Mouse (Mus musculus) spleen, adult 2 months (tissue): Measurements from ENCODE around the gene Tm9sf1. TPM values are rescaled to one million over a fixed set of nuclear protein-coding genes. Genes with fewer than 3 reads are reported as not detected.

Experiments used
- DNase-seq, 2 experiments: peaks; one replicate each; pipeline versions ENCODE4 v3.0.0 to v3.0.0-alpha.2; 2012 to 2021; ENCODE audit warnings: low spot score in 2 of 2, low read depth in 1 of 2
- H3K27ac ChIP-seq: fragments of 200-500 bp; 2 replicates; pipeline ENCODE4 v1.5.1; 2012; ENCODE audit warnings: low read length, inconsistent platforms; ENCODE audit not compliant: insufficient read depth
- H3K27me3 ChIP-seq: fragments of 200-500 bp; 2 replicates; pipeline ENCODE4 v1.6.1; 2012; ENCODE audit warnings: mild to moderate bottlenecking, moderate library complexity, low read length, inconsistent platforms; ENCODE audit not compliant: control insufficient read depth, insufficient read depth
- H3K36me3 ChIP-seq: fragments of 200-500 bp; 2 replicates; pipeline ENCODE4 v1.6.1; 2012; ENCODE audit warnings: mild to moderate bottlenecking, low read length, inconsistent platforms; ENCODE audit not compliant: control insufficient read depth, insufficient read depth
- H3K4me1 ChIP-seq: fragments of 200-500 bp; 2 replicates; pipeline ENCODE4 v1.6.1; 2011; ENCODE audit warnings: inconsistent platforms; ENCODE audit not compliant: control insufficient read depth, insufficient read depth, insufficient read length
- H3K4me3 ChIP-seq: fragments of 200-500 bp; 2 replicates; pipeline ENCODE4 v1.5.1; 2011; ENCODE audit warnings: mild to moderate bottlenecking, inconsistent platforms; ENCODE audit not compliant: insufficient read depth, insufficient read length; ENCODE audit errors: extremely low read depth
- CTCF ChIP-seq: fragments of 200-500 bp; IDR thresholded peaks from 2 replicates; pipeline ENCODE4 v1.5.1; 2011; ENCODE audit warnings: mild to moderate bottlenecking, inconsistent platforms; ENCODE audit not compliant: insufficient read depth, insufficient read length, insufficient replicate concordance; ENCODE audit errors: extremely low read depth
- POLR2A ChIP-seq: fragments of 200-500 bp; IDR thresholded peaks from 2 replicates; pipeline ENCODE4 v1.6.1; 2011; ENCODE audit warnings: low read depth, low read length, inconsistent platforms
- WGBS: fragments of 180-500 bp; shearing (Covaris S2); methylation state at CpG from one replicate; pipeline ENCODE4 v1.1.7; 2018; 5-methylcytosine and 5-hydroxymethylcytosine counted together
- polyA plus RNA-seq: library from polyadenylated mRNA; depleted of rRNA; stranded (reverse); fragments of >200 nt; gene quantifications from 2 replicates; pipeline ENCODE4 v1.2.3, GENCODE M21; 2012

The Tm9sf1 gene
- polyA plus RNA-seq, 1 experiment: 44.6 TPM

GRCm38 (mm10) chr14:55671833-55672740, 28.5 kb upstream of the Tm9sf1 start, which contains the start of the genes Gmpr2 and Nedd8:
Gene Gmpr2, plus strand, starts transcription at chr14:55671941.
Gene Nedd8, minus strand, starts transcription at chr14:55672124.
- Histone ChIP-seq H3K27me3 (no peaks in the 10 kb centered on the region), H3K36me3 (peaks cover 4% of the 10 kb centered on the region), H3K27ac (peak within 1 kb of the TSS; percentile 97), H3K4me1 (peaks cover 7% of the 10 kb centered on the region; the same call in 1 of the 2 replicates), H3K4me3 (peak within 1 kb of the TSS; percentile 86)
- WGBS: under 1% methylated on average over 38 of the region's 38 CpGs
- DNase-seq: peak; percentile 89 to 96
- TF ChIP-seq POLR2A (peak; percentile 53; the same call in 1 of the 2 replicates), CTCF (no peak)

DNA sequence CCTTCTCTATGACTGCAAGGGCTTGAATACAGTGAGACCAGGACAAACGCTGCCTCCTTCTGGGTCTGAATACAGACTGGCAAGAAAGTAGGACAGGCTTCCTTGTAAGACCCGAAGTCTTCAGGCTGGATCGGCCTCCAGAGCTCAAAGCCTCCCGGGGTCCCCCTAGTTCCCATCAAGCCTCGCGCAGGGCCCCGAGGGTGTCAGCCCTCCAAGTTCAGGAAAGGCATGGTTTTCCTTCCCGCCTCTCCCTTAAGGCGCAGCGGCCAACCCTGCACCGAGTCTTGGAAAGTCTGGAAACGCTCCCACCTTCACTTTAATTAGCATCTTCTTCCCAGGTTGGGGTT, 27.9 kb upstream of the Tm9sf1 start:
- Histone ChIP-seq H3K27ac (peak overlapping the region; percentile 97), H3K27me3 (no peaks in the 10 kb centered on the region), H3K36me3 (peaks cover 6% of the 10 kb centered on the region), H3K4me1 (peaks cover 7% of the 10 kb centered on the region; the same call in 1 of the 2 replicates), H3K4me3 (peak overlapping the region; percentile 86)
- WGBS: under 1% methylated on average over 12 of the region's 12 CpGs
- no peak for DNase-seq
- TF ChIP-seq POLR2A (no peak), CTCF (no peak)

- TF ChIP-seq CTCF (no peak), POLR2A (no peak)
- WGBS: 68% methylated on average over 2 of the region's 2 CpGs
- H3K27ac ChIP-seq: no peak overlapping the region
- no peak for DNase-seq
- H3K4me3 ChIP-seq: peak overlapping the region; percentile 70
- peaks cover 14% of the 10 kb centered on the region for H3K36me3 ChIP-seq
- H3K27me3 ChIP-seq: no peaks in the 10 kb centered on the region
- H3K4me1 ChIP-seq: peaks cover 3% of the 10 kb centered on the region; the same call in 1 of the 2 replicates
Observed at GRCm38 (mm10) chr14:55660636-55661035, 17.0 kb upstream of the Tm9sf1 start.

DNA sequence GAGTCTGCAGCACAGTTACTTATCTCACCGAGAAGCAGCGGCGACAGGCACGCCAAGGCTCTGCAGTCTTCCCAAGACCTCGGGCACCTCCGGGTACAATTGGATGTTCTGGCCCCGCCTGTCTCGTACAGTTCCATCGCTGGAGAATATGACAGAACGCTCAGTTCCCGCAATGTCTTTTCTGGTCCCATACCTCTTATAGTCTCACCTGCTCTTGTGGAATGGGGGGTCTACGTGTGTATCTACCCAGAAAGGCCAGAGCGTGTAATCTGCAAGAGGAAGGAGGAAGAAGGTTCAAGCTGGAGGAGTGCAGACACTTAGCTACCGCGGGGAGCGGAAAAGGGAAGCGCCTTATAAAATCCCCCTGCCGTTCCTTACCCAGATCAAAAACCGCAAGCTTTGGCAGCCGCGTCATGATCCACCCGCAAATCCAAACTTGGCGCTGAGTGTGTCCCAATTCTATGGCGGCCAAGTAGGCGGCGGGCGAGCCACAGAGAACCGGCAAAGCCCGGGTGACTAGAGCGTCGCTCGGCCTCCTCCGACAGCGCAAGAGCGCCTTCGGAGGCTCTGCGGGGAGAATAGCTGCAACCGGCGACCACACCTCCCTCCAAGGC, 16.5 kb upstream of the Tm9sf1 start, which contains the start of gene Mdp1:
TSS of gene Mdp1 (minus strand) at position 549 of the 614 bp plus-strand sequence.
- TF ChIP-seq POLR2A: peak; percentile 9; the same call in 1 of the 2 replicates
- peak; percentile 19; the same call in 1 of the 2 replicates for TF ChIP-seq CTCF
- WGBS: under 1% methylated on average over 39 of the region's 39 CpGs
- peaks cover 3% of the 10 kb centered on the region; the same call in 1 of the 2 replicates for H3K4me1 ChIP-seq
- H3K4me3 ChIP-seq: peak within 1 kb of the TSS; percentile 70
- DNase-seq: peak; percentile 67 to 70
- H3K27ac ChIP-seq: peak within 1 kb of the TSS; percentile 76
- H3K27me3 ChIP-seq: no peaks in the 10 kb centered on the region
- H3K36me3 ChIP-seq: peaks cover 14% of the 10 kb centered on the region

DNA sequence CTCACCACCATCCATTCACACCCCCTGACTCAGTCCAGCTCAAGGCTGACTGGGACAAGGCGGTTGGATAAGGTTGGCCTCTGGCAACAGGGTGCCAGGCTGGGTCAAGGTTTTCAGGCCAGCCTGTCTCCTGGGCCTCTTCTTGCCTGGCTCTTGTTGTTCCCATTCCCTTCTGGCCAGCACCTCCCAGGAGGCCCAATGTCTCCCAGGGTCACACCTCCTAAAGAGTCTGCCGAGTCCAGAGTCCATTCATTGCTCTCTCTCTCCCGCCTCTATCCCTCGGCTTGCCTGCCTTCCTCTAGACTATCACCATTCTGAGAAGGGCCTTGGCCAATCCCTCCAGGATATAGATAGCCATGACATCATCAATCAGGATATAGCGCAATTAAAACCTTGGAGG, 14.4 kb upstream of the Tm9sf1 start:
- WGBS: 87% methylated on average over 5 of the region's 5 CpGs

DNA sequence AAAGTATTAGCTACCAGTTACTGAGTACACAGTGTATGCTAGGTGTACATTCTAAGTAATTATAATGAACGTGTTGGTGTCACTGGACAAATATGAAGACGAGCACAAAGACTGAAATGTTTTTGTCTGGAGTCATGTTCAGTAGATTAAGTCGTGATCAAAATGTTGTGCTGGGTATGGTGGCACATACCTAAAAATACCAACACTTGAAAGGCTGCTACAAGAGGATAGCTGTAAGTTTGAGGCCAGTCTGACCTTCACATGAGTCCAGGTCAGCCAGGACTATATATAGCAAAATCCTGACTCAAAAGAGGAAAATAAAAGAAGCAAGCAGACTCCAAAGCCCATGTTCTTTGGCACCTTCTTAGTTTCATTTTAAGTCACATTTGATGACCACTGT, 13.3 kb upstream of the Tm9sf1 start:
- TF ChIP-seq POLR2A: no peak
- TF ChIP-seq CTCF: no peak
- DNase-seq: no peak
- WGBS: 85% methylated on average over 3 of the region's 3 CpGs
- Histone ChIP-seq H3K27ac (no peak overlapping the region), H3K4me3 (no peak overlapping the region), H3K27me3 (no peaks in the 10 kb centered on the region), H3K4me1 (peaks cover 3% of the 10 kb centered on the region; the same call in 1 of the 2 replicates), H3K36me3 (peaks cover 7% of the 10 kb centered on the region; the same call in 1 of the 2 replicates)

More for the DNA sequence above, 14.4 kb upstream of the Tm9sf1 start:
- no peak overlapping the region for H3K4me3 ChIP-seq
- no peak for TF ChIP-seq CTCF
- TF ChIP-seq POLR2A: no peak
- no peak overlapping the region for H3K27ac ChIP-seq
- no peak for DNase-seq
- H3K4me1 ChIP-seq: peaks cover 3% of the 10 kb centered on the region; the same call in 1 of the 2 replicates
- H3K36me3 ChIP-seq: peaks cover 11% of the 10 kb centered on the region
- H3K27me3 ChIP-seq: no peaks in the 10 kb centered on the region
